Mouse (Mus musculus): ENCODE data around the gene T.

- TF ChIP-seq POLR2A (IDR thresholded peaks at IDR 0.05; ENCODE audit: insufficient read depth, low read depth, low read length) (no peak), CTCF (IDR thresholded peaks at IDR 0.05; ENCODE audit: insufficient read depth, low read depth, low read length) (no peak)
Observed at GRCm38 (mm10) chr17:8455196-8455595, 21.0 kb downstream of the T start.
